Mouse (Mus musculus) stomach, postnatal 0 days (tissue): ENCODE results near the gene Lrch1. TPM values are rescaled to one million over a fixed set of nuclear protein-coding genes. Genes with fewer than 3 reads are reported as not detected.

Experiments
- ATAC-seq: fragments of 200-750 bp; cut with Nextera tagmentation; 2 replicates; pipeline ENCODE4 v1.8.0; 2017; ENCODE audit not compliant: low FRiP score, low TSS enrichment
- DNase-seq: peaks from one replicate; pipeline ENCODE4 v3.0.0-alpha.2; 2016; ENCODE audit warnings: low spot score
- H3K27ac ChIP-seq: fragments of 300-500 bp; sonication (generic); replicated peaks from 2 replicates; pipeline ENCODE4 v1.5.1; 2014; ENCODE audit warnings: mild to moderate bottlenecking, control low read depth
- H3K27me3 ChIP-seq: fragments of 300-500 bp; sonication (generic); 2 replicates; pipeline ENCODE4 v1.6.1; 2014; ENCODE audit warnings: low read length; ENCODE audit not compliant: control insufficient read depth, insufficient read depth
- H3K36me3 ChIP-seq: fragments of 300-500 bp; sonication (generic); 2 replicates; pipeline ENCODE4 v1.6.1; 2014; ENCODE audit warnings: low read length, mixed read lengths; ENCODE audit not compliant: control insufficient read depth, insufficient read depth
- H3K4me1 ChIP-seq: fragments of 300-500 bp; sonication (generic); replicated peaks from 2 replicates; pipeline ENCODE4 v1.6.1; 2014; ENCODE audit warnings: antibody characterized with exemption; ENCODE audit not compliant: control insufficient read depth, insufficient read depth
- H3K4me2 ChIP-seq: fragments of 300-500 bp; sonication (generic); replicated peaks from 2 replicates; pipeline ENCODE4 v1.6.1; 2014; ENCODE audit warnings: low read depth, mild to moderate bottlenecking, control low read depth, moderate library complexity
- H3K4me3 ChIP-seq: fragments of 300-500 bp; sonication (generic); 2 replicates; pipeline ENCODE4 v1.5.1; 2014; ENCODE audit warnings: low read depth, low read length, control low read depth
- H3K9ac ChIP-seq: fragments of 300-500 bp; sonication (generic); 2 replicates; pipeline ENCODE4 v1.6.1; 2014; ENCODE audit warnings: mild to moderate bottlenecking, low read length, control low read depth, mixed read lengths
- H3K9me3 ChIP-seq: fragments of 300-500 bp; sonication (generic); 2 replicates; pipeline ENCODE4 v1.6.1; 2016; ENCODE audit warnings: low read length; ENCODE audit not compliant: control insufficient read depth
- CTCF ChIP-seq: IDR thresholded peaks from 2 replicates; pipeline ENCODE4 v1.5.1; 2016; ENCODE audit warnings: antibody characterized with exemption, low read depth, mild to moderate bottlenecking, moderate library complexity
- EP300 ChIP-seq: optimal IDR thresholded peaks from 2 replicates; pipeline ENCODE3; 2016; ENCODE audit warnings: antibody characterized with exemption
- WGBS: fragments of 180-500 bp; shearing (Covaris S2); extraction: QIAGEN DNeasy Blood & Tissue Kit; methylation state at CpG from one replicate; pipeline ENCODE4 v1.1.7; 2014; 5-methylcytosine and 5-hydroxymethylcytosine counted together
- polyA plus RNA-seq: library from polyadenylated mRNA; unstranded; fragments of >200 nt; fragmentation: Nextera tagmentation; extraction: Ambion mirVana; gene quantifications from 2 replicates; pipeline ENCODE4 v1.2.1, GENCODE M21; 2015

Gene Lrch1
- polyA plus RNA-seq, 1 experiment from 2014 or later = 11.7 TPM

DNA sequence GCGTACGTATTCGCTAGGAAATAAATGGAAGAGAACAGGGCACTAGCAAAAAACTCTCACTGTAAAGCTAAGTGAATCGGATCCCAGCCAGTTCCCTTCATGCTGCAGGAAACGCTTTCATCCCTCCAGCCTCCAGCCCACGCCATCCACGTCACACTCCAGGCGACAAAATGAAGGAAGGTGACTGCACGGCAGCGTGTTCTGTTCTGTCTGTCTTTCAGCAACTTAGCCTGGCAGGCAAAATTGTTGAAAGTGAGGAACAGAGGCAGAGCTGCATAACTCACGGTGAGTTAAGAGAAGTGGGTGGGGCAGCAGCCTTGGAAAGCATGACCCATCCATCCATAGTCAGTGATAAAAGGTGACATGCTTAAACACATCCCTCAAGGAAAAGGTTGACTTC is 64.5 kb downstream of the Lrch1 start:
- 36% methylated on average over 11 of the region's 11 CpGs for WGBS
- H3K9ac ChIP-seq = no peak overlapping the region
- DNase-seq (no peak), ATAC-seq (peak; percentile 60)
- H3K27ac ChIP-seq = peak overlapping the region; percentile 3; the same call in 1 of the 2 replicates
- H3K9me3 ChIP-seq = no peaks in the 10 kb centered on the region
- no peaks in the 10 kb centered on the region for H3K27me3 ChIP-seq
- no peak overlapping the region for H3K4me3 ChIP-seq
- no peak overlapping the region; the same call in 1 of the 2 replicates for H3K4me2 ChIP-seq
- no peaks in the 10 kb centered on the region for H3K36me3 ChIP-seq
- TF ChIP-seq EP300 = no peak
- TF ChIP-seq CTCF = no peak
- H3K4me1 ChIP-seq = peaks cover 6% of the 10 kb centered on the region; the same call in 1 of the 2 replicates

DNA sequence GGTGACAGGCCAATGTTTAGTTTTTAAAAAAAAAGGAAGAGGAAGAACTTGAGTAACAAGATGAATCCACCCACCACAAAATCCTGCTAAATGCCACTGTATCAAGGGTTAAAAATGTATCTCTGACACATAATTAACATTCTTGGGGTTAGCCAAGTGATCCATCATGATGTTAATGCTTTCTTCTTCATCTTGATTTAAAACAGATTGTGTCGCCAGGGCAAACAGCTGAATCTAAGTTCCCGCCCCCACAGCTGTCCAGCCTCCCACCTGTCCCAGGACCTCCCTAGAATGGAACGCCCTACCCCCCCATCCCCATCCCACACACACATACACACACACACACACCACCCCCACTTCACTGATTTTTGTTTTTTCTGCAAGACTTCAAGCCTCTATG is 64.9 kb downstream of the Lrch1 start:
- WGBS = 20% methylated on average over 3 of the region's 3 CpGs
- H3K4me1 ChIP-seq = peaks cover 6% of the 10 kb centered on the region; the same call in 1 of the 2 replicates
- no peak overlapping the region for H3K9ac ChIP-seq
- 0 out of 2 replicates have a peak overlapping the region, but pooled peaks have one; percentile 9 for H3K4me2 ChIP-seq
- TF ChIP-seq EP300 (no peak), CTCF (no peak)
- no peak overlapping the region; the same call in 1 of the 2 replicates for H3K27ac ChIP-seq
- H3K36me3 ChIP-seq = no peaks in the 10 kb centered on the region
- no peak for DNase-seq
- no peak overlapping the region for H3K4me3 ChIP-seq
- no peaks in the 10 kb centered on the region for H3K27me3 ChIP-seq
- ATAC-seq = no peak
- H3K9me3 ChIP-seq = no peaks in the 10 kb centered on the region

DNA sequence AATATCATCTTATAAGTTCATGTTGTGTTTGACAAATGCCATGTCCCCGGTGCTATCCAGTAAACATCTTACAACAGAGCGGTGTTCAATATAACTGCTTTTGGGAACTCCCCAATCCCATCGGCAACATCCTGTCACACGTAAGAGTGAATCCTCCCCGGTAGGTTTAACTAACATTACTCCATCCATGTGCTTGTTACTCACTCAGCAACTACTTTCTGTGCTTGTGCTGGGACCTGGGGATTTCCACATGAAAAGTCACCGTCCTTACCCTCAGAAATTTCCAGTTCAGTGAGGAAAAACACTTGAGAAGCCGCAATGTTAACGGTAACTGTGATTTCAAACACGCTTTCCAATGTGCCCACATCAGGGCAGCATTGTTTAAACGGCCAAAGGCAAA is 66.8 kb downstream of the Lrch1 start:
- Histone ChIP-seq H3K9ac (no peak overlapping the region), H3K36me3 (no peaks in the 10 kb centered on the region), H3K27me3 (no peaks in the 10 kb centered on the region), H3K4me1 (peaks cover 6% of the 10 kb centered on the region; the same call in 1 of the 2 replicates), H3K27ac (no peak overlapping the region), H3K9me3 (no peaks in the 10 kb centered on the region), H3K4me3 (no peak overlapping the region), H3K4me2 (no peak overlapping the region)
- TF ChIP-seq EP300 (no peak), CTCF (no peak)
- WGBS = 61% methylated on average over 10 of the region's 10 CpGs
- no peak for DNase-seq
- no peak for ATAC-seq

- H3K36me3 ChIP-seq = no peaks in the 10 kb centered on the region
- no peak for DNase-seq
- no peaks in the 10 kb centered on the region for H3K9me3 ChIP-seq
- H3K27ac ChIP-seq = no peak overlapping the region
- no peak overlapping the region for H3K4me3 ChIP-seq
- TF ChIP-seq EP300 = no peak
- H3K27me3 ChIP-seq = no peaks in the 10 kb centered on the region
- H3K4me1 ChIP-seq = peaks cover 6% of the 10 kb centered on the region; the same call in 1 of the 2 replicates
- no peak for ATAC-seq
- no peak overlapping the region for H3K9ac ChIP-seq
- H3K4me2 ChIP-seq = no peak overlapping the region
- 59% methylated on average over 10 of the region's 10 CpGs for WGBS
Measured at GRCm38 (mm10) chr14:74879480-74879879, 68.2 kb downstream of the Lrch1 start.

GRCm38 (mm10) chr14:74877287-74877686 is 70.4 kb downstream of the Lrch1 start:
- Histone ChIP-seq H3K4me3 (no peak overlapping the region), H3K4me1 (peaks cover 3% of the 10 kb centered on the region; the same call in 1 of the 2 replicates), H3K27me3 (no peaks in the 10 kb centered on the region), H3K9ac (no peak overlapping the region), H3K9me3 (no peaks in the 10 kb centered on the region), H3K36me3 (no peaks in the 10 kb centered on the region), H3K4me2 (no peak overlapping the region), H3K27ac (0 out of 2 replicates have a peak overlapping the region, but pooled peaks have one; percentile 13)
- DNase-seq (no peak), ATAC-seq (no peak)
- WGBS = 45% methylated on average over 5 of the region's 5 CpGs
- TF ChIP-seq CTCF (no peak), EP300 (no peak)

DNA sequence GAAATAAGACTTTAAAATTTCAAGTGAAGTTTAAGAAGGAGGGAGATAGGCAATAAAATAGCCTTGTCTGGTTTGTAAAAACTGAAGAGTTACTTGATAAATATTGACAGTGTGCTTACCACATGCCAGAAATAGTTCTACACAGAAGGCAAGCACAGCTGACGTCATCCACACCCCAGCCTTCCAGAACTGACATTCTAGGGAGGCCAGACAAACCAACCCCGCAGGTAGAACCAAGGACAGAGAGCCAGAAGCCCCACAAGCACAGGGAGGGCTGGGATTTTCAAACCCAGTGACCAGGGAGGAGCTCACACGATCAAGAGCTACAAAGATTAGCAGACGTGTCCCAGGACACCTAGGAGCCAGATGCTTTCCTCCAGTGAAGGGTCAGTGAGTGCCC is 76.5 kb downstream of the Lrch1 start:
- no peaks in the 10 kb centered on the region for H3K27me3 ChIP-seq
- H3K9me3 ChIP-seq = no peaks in the 10 kb centered on the region
- H3K4me3 ChIP-seq = no peak overlapping the region
- peak; percentile 45 for DNase-seq
- H3K36me3 ChIP-seq = no peaks in the 10 kb centered on the region
- ATAC-seq = no peak
- 21% methylated on average over 4 of the region's 4 CpGs for WGBS
- peaks cover 8% of the 10 kb centered on the region for H3K4me1 ChIP-seq
- H3K4me2 ChIP-seq = no peak overlapping the region
- 0 out of 2 replicates have a peak overlapping the region, but pooled peaks have one; percentile 13 for H3K27ac ChIP-seq
- TF ChIP-seq CTCF (no peak), EP300 (no peak)
- H3K9ac ChIP-seq = no peak overlapping the region
